Mouse (Mus musculus) hindbrain, embryonic 13.5 days (tissue): ENCODE data around the gene Ugt1a6a. TPM values are rescaled to one million over a fixed set of nuclear protein-coding genes. Genes with fewer than 3 reads are reported as not detected.
"Not testable (repeated sequence)": the region's sequence is repeated elsewhere in the genome, so short reads cannot be mapped to it uniquely, and the experiment has no call there.

Experiments
- ATAC-seq: fragments of 200-750 bp; cut with Nextera tagmentation; 2 replicates; pipeline ENCODE4 v1.8.0; 2017; ENCODE audit warnings: moderate TSS enrichment; ENCODE audit not compliant: low FRiP score
- H3K27ac ChIP-seq: fragments of 300-500 bp; sonication (generic); 2 replicates; pipeline ENCODE4 v1.5.1; 2015; ENCODE audit warnings: inconsistent platforms, mild to moderate bottlenecking, moderate library complexity
- H3K27me3 ChIP-seq: fragments of 300-500 bp; sonication (generic); 2 replicates; pipeline ENCODE4 v1.6.1; 2015; ENCODE audit warnings: mild to moderate bottlenecking, inconsistent platforms
- H3K36me3 ChIP-seq: fragments of 300-500 bp; sonication (generic); 2 replicates; pipeline ENCODE4 v1.6.1; 2015; ENCODE audit warnings: mild to moderate bottlenecking, inconsistent platforms
- H3K4me1 ChIP-seq: fragments of 300-500 bp; sonication (generic); replicated peaks from 2 replicates; pipeline ENCODE4 v1.6.1; 2015; ENCODE audit warnings: inconsistent platforms
- H3K4me2 ChIP-seq: fragments of 300-500 bp; sonication (generic); 2 replicates; pipeline ENCODE4 v1.6.1; 2015; ENCODE audit warnings: inconsistent platforms, mild to moderate bottlenecking, moderate library complexity
- H3K4me3 ChIP-seq: fragments of 300-500 bp; sonication (generic); 2 replicates; pipeline ENCODE4 v1.5.1; 2015; ENCODE audit warnings: mild to moderate bottlenecking, inconsistent platforms
- H3K9ac ChIP-seq: fragments of 300-500 bp; sonication (generic); 2 replicates; pipeline ENCODE4 v1.6.1; 2015; ENCODE audit warnings: mild to moderate bottlenecking, inconsistent platforms
- H3K9me3 ChIP-seq: fragments of 300-500 bp; sonication (generic); 2 replicates; pipeline ENCODE4 v1.6.1; 2016; ENCODE audit warnings: inconsistent platforms
- WGBS: fragments of 180-500 bp; shearing (Covaris S2); methylation state at CpG from one replicate; pipeline ENCODE4 v1.1.7; 2015; 5-methylcytosine and 5-hydroxymethylcytosine counted together
- polyA plus RNA-seq: library from polyadenylated mRNA; unstranded; fragments of >200 nt; fragmentation: Nextera tagmentation; extraction: Ambion mirVana; gene quantifications from 2 replicates; pipeline ENCODE4 v1.2.1, GENCODE M21; 2015

Gene Ugt1a6a
- 2.3 and 3.4 TPM in 2 replicates for polyA plus RNA-seq

GRCm38 (mm10) chr1:88134457-88135011, at the start of gene Ugt1a6a:
Gene Ugt1a6a, plus strand, starts transcription at chr1:88134809.
- peak; percentile 72 for ATAC-seq
- 44% methylated on average over 5 of the region's 5 CpGs for WGBS
- not testable (repeated sequence) for H3K9me3 ChIP-seq, H3K36me3 ChIP-seq, H3K4me2 ChIP-seq, H3K4me1 ChIP-seq, H3K27me3 ChIP-seq, H3K4me3 ChIP-seq, H3K9ac ChIP-seq
- H3K27ac ChIP-seq: peak within 1 kb of the TSS; percentile 67

GRCm38 (mm10) chr1:88086125-88086524, 48.5 kb upstream of the Ugt1a6a start:
- 85% methylated on average over 1 of the region's 1 CpGs for WGBS
- Histone ChIP-seq H3K27ac (no peak overlapping the region), H3K9ac (no peak overlapping the region), H3K9me3 (no peaks in the 10 kb centered on the region), H3K4me1 (no peaks in the 10 kb centered on the region), H3K27me3 (no peaks in the 10 kb centered on the region), H3K4me3 (no peak overlapping the region), H3K36me3 (no peaks in the 10 kb centered on the region), H3K4me2 (no peak overlapping the region)
- no peak for ATAC-seq

GRCm38 (mm10) chr1:88087513-88087912, 47.1 kb upstream of the Ugt1a6a start, which contains the start of gene Ugt1a8:
Gene Ugt1a8, plus strand, starts transcription at chr1:88087813.
- no peak within 1 kb of the TSS for H3K4me3 ChIP-seq
- no peak within 1 kb of the TSS for H3K4me2 ChIP-seq
- H3K27ac ChIP-seq: no peak within 1 kb of the TSS
- ATAC-seq: no peak
- no peaks in the 10 kb centered on the region for H3K9me3 ChIP-seq
- no peaks in the 10 kb centered on the region for H3K36me3 ChIP-seq
- no peaks in the 10 kb centered on the region for H3K4me1 ChIP-seq
- 81% methylated on average over 3 of the region's 3 CpGs for WGBS
- no peaks in the 10 kb centered on the region for H3K27me3 ChIP-seq
- no peak within 1 kb of the TSS for H3K9ac ChIP-seq

GRCm38 (mm10) chr1:88092341-88092740, 42.3 kb upstream of the Ugt1a6a start:
- no peaks in the 10 kb centered on the region for H3K27me3 ChIP-seq
- no peak overlapping the region for H3K27ac ChIP-seq
- H3K9ac ChIP-seq: no peak overlapping the region
- ATAC-seq: no peak
- no peaks in the 10 kb centered on the region for H3K9me3 ChIP-seq
- H3K36me3 ChIP-seq: no peaks in the 10 kb centered on the region
- H3K4me3 ChIP-seq: no peak overlapping the region
- no peaks in the 10 kb centered on the region for H3K4me1 ChIP-seq
- no peak overlapping the region for H3K4me2 ChIP-seq

- not testable (repeated sequence) for H3K27ac ChIP-seq, H3K36me3 ChIP-seq, H3K4me2 ChIP-seq, ATAC-seq, H3K4me3 ChIP-seq, H3K27me3 ChIP-seq, H3K9me3 ChIP-seq, H3K4me1 ChIP-seq, H3K9ac ChIP-seq
- WGBS: 85% methylated on average over 3 of the region's 3 CpGs
Measured at GRCm38 (mm10) chr1:88094270-88094676, 40.3 kb upstream of the Ugt1a6a start.

GRCm38 (mm10) chr1:88094941-88095492, 39.6 kb upstream of the Ugt1a6a start, which contains the start of gene Ugt1a7c:
Gene Ugt1a7c, plus strand, starts transcription at chr1:88095062.
- H3K9me3 ChIP-seq: no peaks in the 10 kb centered on the region
- no peak within 1 kb of the TSS for H3K4me2 ChIP-seq
- no peak within 1 kb of the TSS for H3K4me3 ChIP-seq
- H3K36me3 ChIP-seq: no peaks in the 10 kb centered on the region
- H3K27me3 ChIP-seq: no peaks in the 10 kb centered on the region
- WGBS: 76% methylated on average over 10 of the region's 10 CpGs
- ATAC-seq: no peak
- no peaks in the 10 kb centered on the region for H3K4me1 ChIP-seq
- H3K27ac ChIP-seq: no peak within 1 kb of the TSS
- H3K9ac ChIP-seq: no peak within 1 kb of the TSS

GRCm38 (mm10) chr1:88098546-88098945, 36.1 kb upstream of the Ugt1a6a start:
- not testable (repeated sequence) for ATAC-seq, H3K27ac ChIP-seq, H3K4me1 ChIP-seq, H3K36me3 ChIP-seq, H3K27me3 ChIP-seq, H3K9ac ChIP-seq, H3K9me3 ChIP-seq, H3K4me3 ChIP-seq, H3K4me2 ChIP-seq
- WGBS: 95% methylated on average over 3 of the region's 3 CpGs

GRCm38 (mm10) chr1:88099691-88100090, 34.9 kb upstream of the Ugt1a6a start:
- H3K36me3 ChIP-seq, H3K4me1 ChIP-seq, H3K4me2 ChIP-seq, H3K27ac ChIP-seq, H3K9me3 ChIP-seq, H3K27me3 ChIP-seq, ATAC-seq, H3K4me3 ChIP-seq, H3K9ac ChIP-seq: not testable (repeated sequence)
- WGBS: 90% methylated on average over 2 of the region's 2 CpGs

GRCm38 (mm10) chr1:88103019-88103418, 31.6 kb upstream of the Ugt1a6a start, which contains the start of gene Ugt1a6b:
Gene Ugt1a6b, plus strand, starts transcription at chr1:88103252.
- H3K4me3 ChIP-seq, H3K27ac ChIP-seq, ATAC-seq, H3K27me3 ChIP-seq, H3K36me3 ChIP-seq, H3K9ac ChIP-seq, H3K4me1 ChIP-seq, H3K4me2 ChIP-seq, H3K9me3 ChIP-seq: not testable (repeated sequence)
- WGBS: 83% methylated on average over 3 of the region's 3 CpGs

GRCm38 (mm10) chr1:88103697-88104468, 30.7 kb upstream of the Ugt1a6a start:
- not testable (repeated sequence) for H3K9me3 ChIP-seq, H3K4me1 ChIP-seq, H3K9ac ChIP-seq, H3K36me3 ChIP-seq, H3K4me2 ChIP-seq, H3K27me3 ChIP-seq, H3K27ac ChIP-seq, ATAC-seq, H3K4me3 ChIP-seq
- WGBS: 93% methylated on average over 5 of the region's 5 CpGs

GRCm38 (mm10) chr1:88104667-88105430, 29.8 kb upstream of the Ugt1a6a start:
- Histone ChIP-seq H3K36me3 (no peaks in the 10 kb centered on the region), H3K9ac (no peak overlapping the region), H3K27me3 (no peaks in the 10 kb centered on the region), H3K27ac (no peak overlapping the region), H3K9me3 (no peaks in the 10 kb centered on the region), H3K4me2 (no peak overlapping the region), H3K4me1 (no peaks in the 10 kb centered on the region), H3K4me3 (no peak overlapping the region)
- WGBS: 88% methylated on average over 1 of the region's 1 CpGs
- no peak for ATAC-seq

GRCm38 (mm10) chr1:88105656-88106055, 29.0 kb upstream of the Ugt1a6a start:
- ATAC-seq: no peak

More at GRCm38 (mm10) chr1:88105656-88106055, 29.0 kb upstream of the Ugt1a6a start:
- Histone ChIP-seq H3K27ac (no peak overlapping the region), H3K4me3 (no peak overlapping the region), H3K4me2 (no peak overlapping the region), H3K36me3 (no peaks in the 10 kb centered on the region), H3K4me1 (no peaks in the 10 kb centered on the region), H3K9me3 (no peaks in the 10 kb centered on the region), H3K27me3 (no peaks in the 10 kb centered on the region), H3K9ac (no peak overlapping the region)
- 66% methylated on average over 2 of the region's 2 CpGs for WGBS
